Mouse (Mus musculus) embryonic fibroblast, embryonic 13.5 days (primary cell): ENCODE data around the gene Xcl1.

ENCODE experiments used
- CTCF ChIP-seq: IDR thresholded peaks from 2 replicates; pipeline ENCODE4 v1.5.1; 2011; ENCODE audit warnings: mild to moderate bottlenecking, control low read depth, low read length, moderate library complexity, borderline replicate concordance; ENCODE audit not compliant: insufficient read depth
- POLR2A ChIP-seq: IDR thresholded peaks from 2 replicates; pipeline ENCODE4 v1.6.1; 2011; ENCODE audit warnings: low read depth, mild to moderate bottlenecking, control low read depth, low read length, moderate library complexity

- no peak for TF ChIP-seq CTCF
- TF ChIP-seq POLR2A = no peak
These were observed 47.6 kb downstream of the Xcl1 start for GRCm38 (mm10) chr1:164887775-164888174.
